Mouse (Mus musculus) cerebellum, postnatal 25 days (tissue): Measurements from ENCODE around the gene Gsk3b.

Experiments used
- DNase-seq, 2 experiments: peaks; one replicate each; pipeline ENCODE4 v3.0.0; 2021; ENCODE audit warnings: mixed read lengths in 2 of 2

Gsk3b gene

GRCm38 (mm10) chr16:38286541-38286940 is 197.7 kb downstream of the Gsk3b start:
- no peak for DNase-seq

GRCm38 (mm10) chr16:38287357-38287756 is 198.6 kb downstream of the Gsk3b start:
- DNase-seq = no peak

GRCm38 (mm10) chr16:38287762-38288161 is 199.0 kb downstream of the Gsk3b start:
- no peak for DNase-seq

- no peak for DNase-seq
These were observed 200.1 kb downstream of the Gsk3b start for GRCm38 (mm10) chr16:38288851-38289250.

- DNase-seq = no peak
These were observed 201.3 kb downstream of the Gsk3b start for GRCm38 (mm10) chr16:38290151-38290550.

- DNase-seq = no peak
These were observed 206.0 kb downstream of the Gsk3b start, which contains the start of gene Nr1i2 for GRCm38 (mm10) chr16:38294685-38295348. TSS of gene Nr1i2 (minus strand) at chr16:38294824.

GRCm38 (mm10) chr16:38295349-38295930 is 206.6 kb downstream of the Gsk3b start:
- no peak for DNase-seq
